Mouse (Mus musculus) left cerebral cortex, postnatal 10 days (tissue): ENCODE results near the gene Dsp. TPM values are rescaled to one million over a fixed set of nuclear protein-coding genes. Genes with fewer than 3 reads are reported as not detected.

Experiments
- DNase-seq, 2 experiments: peaks; one replicate each; pipeline ENCODE4 v3.0.0; 2021 to 2022; ENCODE audit warnings: low spot score in 2 of 2, mixed read lengths in 1 of 2; ENCODE audit errors: extremely low spot score in 1 of 2
- intact Hi-C: fragments of 180-260 bp; cut with DNase I; formaldehyde crosslinking; loops from one replicate; pipeline ENCODE4 v1.15.1; 2025
- total RNA-seq, 2 experiments: library from RNA; stranded (reverse); gene quantifications; 2 replicates each; pipeline ENCODE4 v1.2.3; 2021

Dsp gene
- total RNA-seq, 2 experiments from 2014 or later: 0.26 to 0.41 TPM

GRCm38 (mm10) chr13:38162668-38163067 lies 11.6 kb downstream of the Dsp start:
- DNase-seq: peak in 1 of 2 experiments; percentile 66
- intact Hi-C loops: no loop called here

GRCm38 (mm10) chr13:38164932-38165331 lies 13.8 kb downstream of the Dsp start:
- intact Hi-C loops: no loop called here
- no peak for DNase-seq

GRCm38 (mm10) chr13:38167056-38167455 lies 16.0 kb downstream of the Dsp start:
- intact Hi-C loops: no loop called here
- DNase-seq: no peak

GRCm38 (mm10) chr13:38170707-38171144 lies 19.6 kb downstream of the Dsp start:
- intact Hi-C loops: no loop called here

GRCm38 (mm10) chr13:38193406-38193805 lies 42.3 kb downstream of the Dsp start:
- intact Hi-C loops: no loop called here
- no peak for DNase-seq

More at GRCm38 (mm10) chr13:38170707-38171144, 19.6 kb downstream of the Dsp start:
- DNase-seq: no peak

- DNase-seq: no peak
- intact Hi-C loops: no loop called here
These were observed 50.3 kb downstream of the Dsp start for GRCm38 (mm10) chr13:38201413-38201812.

- intact Hi-C loops: no loop called here
- DNase-seq: no peak
These were observed 53.1 kb downstream of the Dsp start for GRCm38 (mm10) chr13:38204171-38204570.

GRCm38 (mm10) chr13:38204702-38205482 lies 53.8 kb downstream of the Dsp start, which contains the start of gene Snrnp48:
Gene Snrnp48, plus strand, starts transcription at chr13:38204938.
- intact Hi-C loops: loop anchor here (5.0 kb wide), 1 partner anchor 138 kb away; no protein-coding TSS in a partner anchor
- DNase-seq: peak; percentile 80 to 93

- intact Hi-C loops: loop anchor here (5.0 kb wide), 1 partner anchor 229 kb away; no protein-coding TSS in a partner anchor
- DNase-seq: no peak
These were observed 60.0 kb downstream of the Dsp start for GRCm38 (mm10) chr13:38211122-38211521.

GRCm38 (mm10) chr13:38218686-38219085 lies 67.6 kb downstream of the Dsp start:
- no peak for DNase-seq
- intact Hi-C loops: no loop called here

GRCm38 (mm10) chr13:38220331-38220730 lies 69.2 kb downstream of the Dsp start:
- DNase-seq: no peak
- intact Hi-C loops: loop anchor here (10.0 kb wide), 1 partner anchor 374 kb away; no protein-coding TSS in a partner anchor

GRCm38 (mm10) chr13:38230177-38230821 lies 79.2 kb downstream of the Dsp start:
- intact Hi-C loops: no loop called here

GRCm38 (mm10) chr13:38232411-38232810 lies 81.3 kb downstream of the Dsp start:
- intact Hi-C loops: no loop called here
- DNase-seq: no peak

More at GRCm38 (mm10) chr13:38230177-38230821, 79.2 kb downstream of the Dsp start:
- DNase-seq: peak in 1 of 2 experiments; percentile 4

GRCm38 (mm10) chr13:38232856-38233625 lies 81.9 kb downstream of the Dsp start:
- intact Hi-C loops: no loop called here
- no peak for DNase-seq

- intact Hi-C loops: no loop called here
- no peak for DNase-seq
These were observed 83.6 kb downstream of the Dsp start for GRCm38 (mm10) chr13:38234651-38235050.

- intact Hi-C loops: no loop called here
- DNase-seq: no peak
These were observed 84.3 kb downstream of the Dsp start for GRCm38 (mm10) chr13:38235370-38235769.

- DNase-seq: no peak
These were observed 97.1 kb downstream of the Dsp start for GRCm38 (mm10) chr13:38248151-38248550.

More at GRCm38 (mm10) chr13:38248151-38248550, 97.1 kb downstream of the Dsp start:
- intact Hi-C loops: no loop called here
